Mouse (Mus musculus) heart, adult 11 months (tissue): ENCODE measurements around the gene Nsmce1.
"Not testable (repeated sequence)": the region's sequence is repeated elsewhere in the genome, so short reads cannot be mapped to it uniquely, and the experiment has no call there.

Experiments used
- DNase-seq: peaks from one replicate; pipeline ENCODE4 v3.0.0; 2022

Gene Nsmce1

GRCm38 (mm10) chr7:125433874-125434273 is 57.5 kb downstream of the Nsmce1 start:
- DNase-seq, result no peak

GRCm38 (mm10) chr7:125430170-125430842 is 61.1 kb downstream of the Nsmce1 start:
- DNase-seq, result no peak

- DNase-seq, result not testable (repeated sequence)
Measured at GRCm38 (mm10) chr7:125428816-125429500, 62.4 kb downstream of the Nsmce1 start.

GRCm38 (mm10) chr7:125428381-125428780 is 63.0 kb downstream of the Nsmce1 start:
- no peak for DNase-seq

GRCm38 (mm10) chr7:125427492-125428090 is 63.8 kb downstream of the Nsmce1 start:
- no peak for DNase-seq

GRCm38 (mm10) chr7:125423056-125423455 is 68.3 kb downstream of the Nsmce1 start:
- no peak for DNase-seq

- DNase-seq, result no peak
Measured at GRCm38 (mm10) chr7:125421911-125422310, 69.5 kb downstream of the Nsmce1 start.

- DNase-seq, result no peak
Measured at GRCm38 (mm10) chr7:125420190-125420589, 71.2 kb downstream of the Nsmce1 start.

GRCm38 (mm10) chr7:125418413-125418812 is 73.0 kb downstream of the Nsmce1 start:
- no peak for DNase-seq
